Mouse (Mus musculus): ENCODE data around the gene Asic2.

GRCm38 (mm10) chr11:81189103-81189502 lies 779.2 kb downstream of the Asic2 start:
- TF ChIP-seq CTCF (IDR thresholded peaks at IDR 0.05; ENCODE audit: low read depth) (no peak), EP300 (optimal IDR thresholded peaks at IDR 0.05) (no peak)

All from stomach, postnatal 0 days (tissue).